Mouse (Mus musculus): ENCODE measurements around the gene Lemd2. TPM values are rescaled to one million over a fixed set of nuclear protein-coding genes. Genes with fewer than 3 reads are reported as not detected.

Lemd2 gene
- total and polyA plus RNA-seq, 2 experiments: 15.1 to 45.1 TPM

DNA sequence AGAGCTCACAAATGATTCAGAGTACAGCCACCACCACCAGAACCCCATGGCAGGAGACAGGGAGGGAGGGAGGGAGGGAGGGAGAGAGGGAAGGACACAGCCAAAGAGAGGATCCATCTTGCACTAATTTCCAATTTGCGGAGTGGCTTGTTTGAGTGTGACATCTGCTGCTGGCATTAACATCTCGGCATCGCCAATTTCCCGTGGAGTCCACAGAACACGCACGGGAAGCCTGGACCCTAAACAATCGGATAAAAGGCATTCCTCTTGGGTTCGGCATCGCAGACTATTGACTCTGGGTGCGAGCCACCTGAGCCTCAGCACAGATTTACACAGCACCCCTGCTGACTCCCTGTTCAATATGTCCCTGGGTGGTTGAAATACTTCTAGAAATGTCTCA lies 21.5 kb upstream of the Lemd2 start:
- 72% methylated on average over 10 of the region's 10 CpGs for WGBS
- Histone ChIP-seq H3K36me3 (ENCODE audit: control insufficient read depth, insufficient read depth, low read length) (no peaks in the 10 kb centered on the region), H3K79me2 (ENCODE audit: control insufficient read depth, insufficient read depth, low read length) (no peaks in the 10 kb centered on the region), H3K4me1 (ENCODE audit: control insufficient read depth, insufficient read depth, low read length) (no peaks in the 10 kb centered on the region), H3K9ac (ENCODE audit: low read depth, low read length) (no peak overlapping the region), H3K27me3 (ENCODE audit: control insufficient read depth, insufficient read depth, low read length) (no peaks in the 10 kb centered on the region), H3K4me3 (ENCODE audit: insufficient read depth, low read depth, low read length) (no peak overlapping the region), H3K27ac (replicated peaks; ENCODE audit: insufficient read depth, low read depth, low read length) (no peak overlapping the region)
- no peak for DNase-seq (ENCODE audit: extremely low read depth, low read depth, low spot score)
- TF ChIP-seq POLR2A (IDR thresholded peaks at IDR 0.05; ENCODE audit: extremely low read depth, insufficient read depth, low read length): no peak
- no peak for TF ChIP-seq CTCF (IDR thresholded peaks at IDR 0.05; ENCODE audit: low read depth, low read length)

DNA sequence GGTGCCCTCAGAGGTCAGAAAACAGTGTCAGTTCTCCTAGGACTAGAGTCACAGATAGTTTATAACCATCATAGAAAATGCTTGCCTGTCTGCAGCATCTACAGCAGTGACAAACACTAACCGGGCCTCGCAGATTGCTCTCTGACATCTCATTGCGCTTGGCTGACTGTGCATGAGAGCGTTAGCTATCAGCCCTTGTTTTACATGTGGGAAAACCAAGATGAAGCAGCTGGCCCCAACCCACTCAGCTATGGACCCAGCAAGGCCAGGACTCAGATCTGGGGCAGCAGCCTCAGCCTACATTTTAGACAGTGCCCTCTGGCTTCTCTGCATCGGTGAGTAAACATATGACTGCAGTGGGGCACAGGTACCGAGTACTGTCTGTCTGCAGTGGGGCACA lies 19.6 kb upstream of the Lemd2 start:
- WGBS: 88% methylated on average over 6 of the region's 6 CpGs

DNA sequence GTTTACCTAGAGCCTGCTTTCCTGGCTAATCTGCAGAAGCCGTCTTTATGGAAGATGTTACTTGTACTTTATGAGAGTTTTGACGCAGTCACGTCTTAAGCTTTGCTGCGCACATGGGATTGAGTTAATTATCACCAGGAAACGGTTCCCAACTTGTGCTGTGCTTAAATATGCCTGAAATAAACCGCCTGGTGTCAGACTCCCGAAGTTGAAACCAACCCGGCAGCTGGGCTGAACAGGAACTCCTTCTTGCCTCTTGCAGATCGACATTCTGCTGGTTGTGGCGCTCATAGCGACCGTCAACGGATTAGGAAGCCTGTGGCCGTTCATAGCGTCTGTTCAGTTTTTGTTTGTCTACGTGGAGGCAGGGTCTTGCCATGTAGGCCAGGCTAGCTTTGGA lies 17.3 kb upstream of the Lemd2 start:
- no peaks in the 10 kb centered on the region for H3K79me2 ChIP-seq (ENCODE audit: control insufficient read depth, insufficient read depth, low read length)
- no peaks in the 10 kb centered on the region for H3K27me3 ChIP-seq (ENCODE audit: control insufficient read depth, insufficient read depth, low read length)
- no peak overlapping the region for H3K27ac ChIP-seq (replicated peaks; ENCODE audit: insufficient read depth, low read depth, low read length)
- no peak overlapping the region for H3K4me3 ChIP-seq (ENCODE audit: insufficient read depth, low read depth, low read length)
- no peak overlapping the region for H3K9ac ChIP-seq (ENCODE audit: low read depth, low read length)
- 88% methylated on average over 16 of the region's 16 CpGs for WGBS
- H3K36me3 ChIP-seq (ENCODE audit: control insufficient read depth, insufficient read depth, low read length): no peaks in the 10 kb centered on the region
- no peak for DNase-seq (ENCODE audit: extremely low read depth, low read depth, low spot score)
- no peak for TF ChIP-seq CTCF (IDR thresholded peaks at IDR 0.05; ENCODE audit: low read depth, low read length)
- TF ChIP-seq POLR2A (IDR thresholded peaks at IDR 0.05; ENCODE audit: extremely low read depth, insufficient read depth, low read length): no peak
- no peaks in the 10 kb centered on the region for H3K4me1 ChIP-seq (ENCODE audit: control insufficient read depth, insufficient read depth, low read length)

More for the DNA sequence above, 19.6 kb upstream of the Lemd2 start:
- Histone ChIP-seq H3K4me1 (ENCODE audit: control insufficient read depth, insufficient read depth, low read length) (no peaks in the 10 kb centered on the region), H3K36me3 (ENCODE audit: control insufficient read depth, insufficient read depth, low read length) (no peaks in the 10 kb centered on the region), H3K9ac (ENCODE audit: low read depth, low read length) (no peak overlapping the region), H3K27ac (replicated peaks; ENCODE audit: insufficient read depth, low read depth, low read length) (no peak overlapping the region), H3K4me3 (ENCODE audit: insufficient read depth, low read depth, low read length) (no peak overlapping the region), H3K79me2 (ENCODE audit: control insufficient read depth, insufficient read depth, low read length) (no peaks in the 10 kb centered on the region), H3K27me3 (ENCODE audit: control insufficient read depth, insufficient read depth, low read length) (no peaks in the 10 kb centered on the region)
- no peak for TF ChIP-seq CTCF (IDR thresholded peaks at IDR 0.05; ENCODE audit: low read depth, low read length)
- no peak for DNase-seq (ENCODE audit: extremely low read depth, low read depth, low spot score)

DNA sequence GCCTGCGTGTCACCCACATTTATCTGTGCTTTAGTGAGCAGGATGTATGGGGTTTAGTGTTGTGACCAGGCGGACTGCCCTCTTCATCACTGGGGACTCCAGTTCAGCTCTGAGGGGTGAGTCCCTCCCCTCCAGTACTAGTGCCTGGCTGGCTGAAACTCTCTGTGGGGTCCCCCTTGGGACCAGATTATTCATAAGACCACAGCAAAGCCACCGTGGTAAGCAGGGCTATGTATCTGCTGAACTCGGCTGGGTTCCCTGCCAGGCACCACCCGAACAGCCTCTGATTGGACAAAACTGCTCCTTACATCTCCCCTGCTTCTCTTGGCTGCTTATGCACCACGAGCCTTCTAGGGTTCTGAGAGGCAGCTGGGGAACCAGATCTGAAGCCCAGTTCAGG lies 14.6 kb upstream of the Lemd2 start:
- H3K79me2 ChIP-seq (ENCODE audit: control insufficient read depth, insufficient read depth, low read length): no peaks in the 10 kb centered on the region
- no peaks in the 10 kb centered on the region for H3K27me3 ChIP-seq (ENCODE audit: control insufficient read depth, insufficient read depth, low read length)
- TF ChIP-seq CTCF (IDR thresholded peaks at IDR 0.05; ENCODE audit: low read depth, low read length) (no peak), POLR2A (IDR thresholded peaks at IDR 0.05; ENCODE audit: extremely low read depth, insufficient read depth, low read length) (no peak)
- no peaks in the 10 kb centered on the region for H3K36me3 ChIP-seq (ENCODE audit: control insufficient read depth, insufficient read depth, low read length)
- DNase-seq (ENCODE audit: extremely low read depth, low read depth, low spot score): no peak
- no peaks in the 10 kb centered on the region for H3K4me1 ChIP-seq (ENCODE audit: control insufficient read depth, insufficient read depth, low read length)
- no peak overlapping the region for H3K9ac ChIP-seq (ENCODE audit: low read depth, low read length)
- 59% methylated on average over 6 of the region's 6 CpGs for WGBS
- H3K27ac ChIP-seq (replicated peaks; ENCODE audit: insufficient read depth, low read depth, low read length): no peak overlapping the region
- H3K4me3 ChIP-seq (ENCODE audit: insufficient read depth, low read depth, low read length): no peak overlapping the region

DNA sequence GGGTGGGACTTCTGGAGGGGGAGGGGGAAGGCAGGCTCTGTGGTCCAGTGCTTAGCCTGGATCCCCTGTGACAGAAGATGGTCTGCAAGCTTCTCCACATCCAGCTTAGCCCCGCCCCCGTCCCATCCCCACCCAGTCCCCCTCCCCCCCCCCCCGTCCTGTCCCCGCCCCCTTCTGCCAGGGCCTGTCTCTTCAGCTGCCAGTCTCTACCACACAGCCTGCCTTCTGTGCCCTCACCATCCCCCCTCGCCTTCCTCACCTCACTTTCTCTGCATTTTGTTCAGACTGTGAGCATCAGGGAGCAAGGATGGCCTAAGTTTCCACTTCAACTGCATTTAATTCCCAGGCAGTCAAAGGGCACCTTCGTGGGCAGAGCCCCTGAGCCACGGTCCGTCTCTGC lies 14.1 kb upstream of the Lemd2 start:
- Histone ChIP-seq H3K27me3 (ENCODE audit: control insufficient read depth, insufficient read depth, low read length) (no peaks in the 10 kb centered on the region), H3K4me1 (ENCODE audit: control insufficient read depth, insufficient read depth, low read length) (no peaks in the 10 kb centered on the region), H3K27ac (replicated peaks; ENCODE audit: insufficient read depth, low read depth, low read length) (no peak overlapping the region), H3K9ac (ENCODE audit: low read depth, low read length) (no peak overlapping the region), H3K79me2 (ENCODE audit: control insufficient read depth, insufficient read depth, low read length) (no peaks in the 10 kb centered on the region), H3K36me3 (ENCODE audit: control insufficient read depth, insufficient read depth, low read length) (no peaks in the 10 kb centered on the region), H3K4me3 (ENCODE audit: insufficient read depth, low read depth, low read length) (no peak overlapping the region)
- TF ChIP-seq POLR2A (IDR thresholded peaks at IDR 0.05; ENCODE audit: extremely low read depth, insufficient read depth, low read length) (no peak), CTCF (IDR thresholded peaks at IDR 0.05; ENCODE audit: low read depth, low read length) (no peak)
- WGBS: 69% methylated on average over 6 of the region's 8 CpGs
- no peak for DNase-seq (ENCODE audit: extremely low read depth, low read depth, low spot score)

DNA sequence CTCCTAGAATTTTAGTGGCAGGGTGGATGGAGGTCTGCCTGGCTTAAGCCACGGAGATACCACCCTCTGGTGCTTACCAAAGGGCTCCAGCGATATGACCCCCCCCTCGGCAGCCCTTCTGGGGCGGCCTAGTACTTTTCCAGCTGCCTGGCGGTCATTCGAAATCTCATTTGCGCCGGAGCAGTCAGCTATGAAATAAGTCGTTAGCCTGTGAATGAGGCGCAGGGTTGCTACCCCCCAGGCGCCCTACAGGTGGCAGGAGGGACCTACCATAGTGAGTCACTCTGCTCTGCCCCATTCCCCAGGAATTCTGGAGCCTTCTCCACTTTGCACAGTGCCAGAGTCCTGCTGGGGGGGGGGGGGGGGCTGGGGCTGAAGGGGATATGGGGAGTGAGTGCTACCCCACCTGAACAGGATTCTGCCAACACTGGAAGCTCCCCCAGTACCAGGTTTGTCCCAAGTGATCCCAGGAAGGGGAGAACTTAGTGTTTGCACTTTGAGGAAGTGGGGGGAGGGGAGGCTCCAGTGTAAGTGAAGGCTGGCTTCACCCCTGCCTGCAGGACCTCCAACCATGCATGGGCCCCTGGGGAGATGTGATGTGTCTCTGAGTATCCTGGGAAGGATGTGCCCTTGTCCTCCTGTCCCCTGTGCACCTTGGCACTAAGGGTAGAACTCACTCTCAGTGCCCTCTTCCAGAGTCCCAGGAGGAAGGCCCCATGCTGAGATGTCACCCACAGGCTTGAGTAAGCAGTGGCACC lies 8.7 kb upstream of the Lemd2 start:
- no peaks in the 10 kb centered on the region for H3K36me3 ChIP-seq (ENCODE audit: control insufficient read depth, insufficient read depth, low read length)
- WGBS: 13% methylated on average over 11 of the region's 11 CpGs
- TF ChIP-seq CTCF (IDR thresholded peaks at IDR 0.05; ENCODE audit: low read depth, low read length): peak; percentile 28
- TF ChIP-seq POLR2A (IDR thresholded peaks at IDR 0.05; ENCODE audit: extremely low read depth, insufficient read depth, low read length): no peak
- H3K27me3 ChIP-seq (ENCODE audit: control insufficient read depth, insufficient read depth, low read length): peaks cover 3% of the 10 kb centered on the region; the same call in 1 of the 2 replicates
- H3K4me1 ChIP-seq (ENCODE audit: control insufficient read depth, insufficient read depth, low read length): no peaks in the 10 kb centered on the region
- no peak overlapping the region for H3K9ac ChIP-seq (ENCODE audit: low read depth, low read length)
- H3K27ac ChIP-seq (replicated peaks; ENCODE audit: insufficient read depth, low read depth, low read length): no peak overlapping the region
- H3K79me2 ChIP-seq (ENCODE audit: control insufficient read depth, insufficient read depth, low read length): no peaks in the 10 kb centered on the region
- DNase-seq (ENCODE audit: extremely low read depth, low read depth, low spot score): no peak
- no peak overlapping the region for H3K4me3 ChIP-seq (ENCODE audit: insufficient read depth, low read depth, low read length)
